Mouse (Mus musculus) c-Kit-positive CD71-positive TER-119-negative erythroid progenitor cells, embryonic 14.5 days (primary cell): ENCODE data around the gene Tppp.
"Not testable (repeated sequence)": the region's sequence is repeated elsewhere in the genome, so short reads cannot be mapped to it uniquely, and the experiment has no call there.

Source experiments
- DNase-seq: peaks from one replicate; pipeline ENCODE4 v3.0.0-alpha.2; 2013; ENCODE audit warnings: low read depth

The Tppp gene

GRCm38 (mm10) chr13:74025151-74026081 is 16.2 kb downstream of the Tppp start:
- DNase-seq: no peak

GRCm38 (mm10) chr13:74026215-74026614 is 17.0 kb downstream of the Tppp start:
- DNase-seq: no peak

DNA sequence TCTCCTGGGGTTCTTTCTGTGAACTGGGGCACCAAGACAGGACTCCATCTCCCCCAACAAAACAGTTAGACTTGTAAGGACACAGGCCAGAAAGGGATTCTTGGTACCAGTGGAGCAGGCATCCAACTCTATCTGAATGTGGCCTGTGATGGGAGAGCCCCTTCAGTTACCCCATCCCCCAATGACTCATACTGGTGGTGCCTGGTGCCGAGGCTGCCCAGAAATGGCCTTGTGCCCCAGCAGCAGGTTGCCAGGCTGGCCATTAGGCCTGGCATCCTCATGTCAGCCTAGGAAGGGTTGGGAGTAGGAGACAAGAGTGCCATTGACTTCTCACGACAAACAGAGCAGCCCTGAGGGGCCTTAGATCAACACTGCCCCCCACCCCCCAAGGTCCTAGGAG is 18.9 kb downstream of the Tppp start:
- no peak for DNase-seq

DNA sequence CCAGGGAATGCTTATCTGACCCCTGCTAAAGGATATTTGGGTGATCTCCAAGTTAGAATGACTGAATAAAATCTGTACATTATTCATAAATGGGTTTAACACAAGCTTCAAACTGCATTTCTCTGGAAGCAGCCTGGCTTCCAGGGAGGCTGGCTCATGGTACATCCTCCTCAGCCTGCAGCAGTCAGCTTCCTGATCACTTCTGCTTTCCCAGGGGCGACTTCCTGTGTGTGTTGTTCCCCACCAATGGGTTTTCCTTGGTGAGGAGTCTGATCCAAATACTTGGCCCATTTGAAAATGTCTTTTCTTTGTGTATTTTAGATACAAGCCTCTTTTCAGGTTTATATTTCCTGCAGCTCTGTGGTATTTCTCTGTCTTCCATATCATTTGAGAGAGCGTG is 19.8 kb downstream of the Tppp start:
- no peak for DNase-seq

- no peak for DNase-seq
Measured at GRCm38 (mm10) chr13:74030691-74031090, 21.5 kb downstream of the Tppp start.

- no peak for DNase-seq
Measured at GRCm38 (mm10) chr13:74031133-74031532, 21.9 kb downstream of the Tppp start.

- no peak for DNase-seq
Measured at GRCm38 (mm10) chr13:74034756-74035155, 25.5 kb downstream of the Tppp start.

GRCm38 (mm10) chr13:74035776-74036175 is 26.6 kb downstream of the Tppp start:
- no peak for DNase-seq

DNA sequence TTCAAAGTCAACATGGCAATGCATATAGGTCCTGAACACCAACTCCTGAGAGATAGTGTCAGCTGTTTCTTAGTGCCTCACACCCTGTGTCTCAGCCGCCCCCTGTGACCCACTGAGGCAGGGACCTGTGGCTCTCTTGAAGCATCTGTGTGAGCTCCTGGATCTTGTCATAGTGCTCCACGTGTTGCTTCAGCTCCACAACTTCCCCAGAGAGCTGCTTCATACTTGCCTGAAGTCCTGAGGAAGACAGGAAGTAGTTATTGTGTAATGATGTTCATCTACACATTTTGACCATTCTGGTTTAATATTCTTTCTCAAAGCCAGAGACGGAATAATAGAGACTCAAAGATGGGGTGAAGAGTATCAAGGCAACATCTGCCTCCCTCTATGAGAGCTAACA is 30.7 kb downstream of the Tppp start:
- DNase-seq: no peak

DNA sequence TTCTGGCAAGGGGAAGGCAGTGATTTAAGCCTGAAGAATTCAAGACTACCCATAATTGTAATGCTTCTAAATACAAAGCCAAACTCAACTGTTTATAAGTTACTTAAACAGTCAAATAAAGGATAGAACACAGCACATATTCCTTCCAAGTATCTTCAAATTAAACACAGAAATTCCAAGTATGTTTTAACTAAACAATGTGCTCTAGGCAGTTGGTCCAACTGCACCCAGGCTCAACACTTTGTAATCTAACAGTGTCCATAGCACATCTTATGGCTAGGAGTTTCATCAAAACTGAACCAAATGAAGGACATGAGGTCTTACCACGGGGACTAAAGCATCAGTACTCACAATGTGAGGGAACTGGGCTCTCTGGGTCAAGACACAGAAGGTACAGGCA is 47.0 kb downstream of the Tppp start:
- DNase-seq: no peak

DNA sequence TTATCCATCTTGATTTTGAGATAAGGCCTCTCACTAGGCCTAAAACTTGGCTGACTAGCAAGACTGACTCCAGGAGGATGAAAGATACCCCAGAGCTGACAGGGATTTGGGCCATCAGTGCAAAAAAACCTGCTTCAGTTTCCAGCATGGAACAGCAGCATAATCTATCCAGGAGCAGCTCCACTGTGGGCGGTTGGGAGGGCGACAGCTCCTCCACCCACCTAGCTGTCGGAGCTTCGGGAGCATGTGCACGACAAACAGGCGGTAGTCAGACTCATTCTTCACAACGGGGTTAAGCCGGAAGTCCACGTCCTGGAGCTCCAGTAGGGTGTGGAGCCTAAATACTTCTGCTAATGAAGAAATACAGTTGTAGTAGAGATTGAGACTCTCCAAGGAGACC is 48.9 kb downstream of the Tppp start:
- DNase-seq: no peak

DNA sequence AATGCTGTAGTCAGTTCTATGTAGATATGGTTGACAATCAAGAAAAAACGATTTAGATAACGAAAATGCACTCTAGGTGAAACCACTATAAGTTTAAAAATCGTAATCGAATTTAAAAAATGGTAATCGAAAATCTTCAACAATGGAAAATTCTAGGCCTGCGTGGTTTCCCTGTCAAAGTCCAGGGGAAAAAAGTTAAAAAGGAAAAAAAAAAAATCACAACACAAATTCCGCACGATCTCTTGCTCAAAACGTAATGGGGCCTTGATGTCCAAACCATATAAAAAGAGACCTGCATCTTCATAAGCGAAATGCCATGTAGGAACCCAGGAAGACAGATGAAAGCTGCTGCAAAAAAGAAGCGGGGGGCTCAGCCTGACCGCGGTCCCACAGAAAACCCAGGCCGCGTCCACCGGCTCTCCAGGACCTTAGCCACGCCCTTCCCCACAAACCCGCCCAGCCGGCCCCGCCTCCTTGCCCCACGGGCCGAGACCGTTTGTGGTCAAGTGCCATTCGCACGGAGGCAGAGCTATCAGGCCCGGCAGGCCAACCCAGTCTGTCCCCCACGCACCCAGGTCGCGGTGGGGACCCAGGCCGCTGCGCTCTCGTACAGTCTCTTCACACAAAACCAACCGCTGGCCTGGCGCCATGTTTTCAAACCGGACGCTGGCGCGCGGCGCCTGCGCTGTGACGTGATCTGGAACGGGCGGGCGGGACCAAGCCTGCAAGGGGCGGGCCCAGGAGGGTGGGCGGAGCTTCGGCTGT is 52.6 kb downstream of the Tppp start, which contains the start of gene Cep72:
TSS of gene Cep72 (minus strand) at position 687 of the 765 bp plus-strand sequence.
- DNase-seq: peak; percentile 90

- DNase-seq: no peak
Measured at GRCm38 (mm10) chr13:74062378-74063128, 53.3 kb downstream of the Tppp start.

- no peak for DNase-seq
Measured at GRCm38 (mm10) chr13:74063340-74064050, 54.3 kb downstream of the Tppp start.

GRCm38 (mm10) chr13:74066576-74066975 is 57.4 kb downstream of the Tppp start:
- DNase-seq: no peak

DNA sequence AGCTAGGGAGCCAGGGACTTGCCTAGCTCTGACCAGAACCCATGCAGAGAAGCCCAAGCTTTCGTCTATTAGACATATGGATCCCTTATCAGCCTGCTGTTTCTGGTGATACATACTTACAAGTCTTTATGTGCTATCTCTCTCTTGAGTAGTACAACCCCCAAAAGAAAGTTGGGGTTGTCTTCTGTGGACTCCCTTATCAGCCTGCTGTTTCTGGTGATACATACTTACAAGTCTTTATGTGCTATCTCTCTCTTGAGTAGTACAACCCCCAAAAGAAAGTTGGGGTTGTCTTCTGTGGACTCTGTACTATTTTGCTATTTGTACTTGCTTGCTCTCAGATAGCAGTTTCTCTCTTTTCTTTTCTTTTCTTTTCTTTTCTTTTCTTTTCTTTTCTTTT is 62.0 kb downstream of the Tppp start:
- DNase-seq: not testable (repeated sequence)

DNA sequence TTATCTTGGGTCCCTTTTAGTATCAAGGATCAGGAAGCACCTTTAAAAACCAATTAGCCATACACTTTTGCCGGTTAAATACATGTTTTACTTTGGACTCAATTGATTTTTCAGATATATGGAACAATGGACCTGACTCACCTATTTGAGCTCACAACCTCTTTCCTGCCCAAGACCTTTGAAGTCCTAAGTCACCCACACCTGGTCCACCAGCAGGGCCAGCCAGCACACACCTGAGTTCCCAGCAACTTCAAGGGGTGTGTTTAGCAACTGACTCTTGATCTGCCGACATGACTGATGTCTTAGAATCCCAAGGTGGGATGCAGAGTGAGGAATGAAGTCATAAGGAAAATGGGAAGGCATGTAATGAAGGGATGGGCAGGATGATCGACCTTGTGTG is 62.5 kb downstream of the Tppp start:
- no peak for DNase-seq

GRCm38 (mm10) chr13:74073369-74073768 is 64.2 kb downstream of the Tppp start:
- no peak for DNase-seq
